Mouse (Mus musculus) adrenal gland, postnatal 36 days (tissue): ENCODE measurements around the gene Gpr15. TPM values are rescaled to one million over a fixed set of nuclear protein-coding genes. Genes with fewer than 3 reads are reported as not detected.

Experiments
- DNase-seq, 2 experiments: peaks; one replicate each; pipeline ENCODE4 v3.0.0; 2021; ENCODE audit warnings: mixed read lengths in 1 of 2
- long read RNA-seq, 2 experiments: library from polyadenylated mRNA; stranded (forward); transcript quantifications; one replicate each; pipeline ENCODE4 v2.0.0; 2021; ENCODE audit warnings: borderline sequencing depth in 2 of 2
- total RNA-seq, 2 experiments: library from RNA; stranded (reverse); gene quantifications; 2 replicates each; pipeline ENCODE4 v1.2.3; 2021

The Gpr15 gene
- not detected for total RNA-seq
- long read RNA-seq, experiment 1: 0 reads
- long read RNA-seq, experiment 2: 0 reads

DNA sequence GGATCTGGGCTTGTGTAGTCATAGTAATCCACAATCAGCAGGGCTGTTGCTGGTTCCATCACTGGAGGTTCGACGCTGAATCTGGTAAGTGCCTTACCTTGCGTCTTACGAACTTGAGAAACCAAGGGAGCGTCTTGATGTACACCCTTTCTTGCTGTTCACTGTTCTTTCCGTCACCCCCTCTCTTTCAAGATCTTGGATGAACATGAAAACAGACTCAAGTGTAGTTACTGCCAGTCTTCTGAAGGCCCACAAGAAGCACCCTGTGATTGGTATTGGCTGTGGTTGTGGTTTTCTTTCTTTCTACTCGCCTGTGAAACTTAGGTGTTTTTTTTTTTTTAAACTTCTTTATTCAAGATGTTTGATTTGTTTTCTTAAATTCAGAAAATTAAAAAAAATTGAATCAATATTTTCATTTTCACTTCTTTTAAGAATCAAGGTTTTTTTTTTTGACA, at the start of gene Gpr15:
Gpr15 (minus strand) TSS at position 405 of the 455 bp plus-strand sequence.
- DNase-seq: no peak

DNA sequence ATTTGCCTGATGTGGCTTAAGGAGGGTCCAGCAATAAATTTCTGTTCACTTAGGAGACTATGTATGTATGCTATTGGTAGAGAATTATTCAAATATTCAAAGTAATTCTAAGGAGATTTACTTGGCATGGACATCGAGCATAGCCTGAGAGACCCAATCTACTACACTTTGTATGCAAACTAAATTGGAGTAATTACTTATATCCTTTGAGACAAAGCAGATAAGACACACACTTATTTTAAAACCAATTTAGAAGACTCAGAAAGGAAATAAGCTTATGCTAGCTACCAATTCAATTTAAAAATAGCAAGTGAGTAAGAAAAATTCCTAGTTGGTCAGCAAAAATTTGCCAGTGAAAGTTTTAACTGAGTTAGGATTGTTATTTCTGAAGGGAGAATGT, 44.2 kb upstream of the Gpr15 start, which contains the start of gene Olfr172:
Olfr172 (minus strand) TSS at position 101 of the 400 bp plus-strand sequence.
- DNase-seq: no peak

DNA sequence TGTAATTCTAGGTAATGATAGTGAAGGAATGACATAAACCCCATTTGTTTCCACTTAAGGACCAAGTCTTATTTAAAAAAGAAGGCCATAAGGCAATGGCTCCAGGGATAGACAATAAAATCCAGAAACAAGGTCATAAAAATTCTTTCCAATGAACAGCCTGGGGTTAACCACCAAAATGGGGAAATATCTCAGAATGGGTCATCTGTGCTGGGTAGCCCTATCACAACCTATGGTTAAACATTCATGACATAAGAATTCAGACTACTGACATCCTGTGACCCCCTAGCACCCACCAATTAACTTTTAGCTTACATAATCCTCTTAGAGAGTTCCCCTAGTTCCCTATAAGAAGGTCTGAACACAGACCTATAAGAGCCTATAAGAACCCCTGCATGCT, 37.3 kb upstream of the Gpr15 start:
- no peak for DNase-seq

DNA sequence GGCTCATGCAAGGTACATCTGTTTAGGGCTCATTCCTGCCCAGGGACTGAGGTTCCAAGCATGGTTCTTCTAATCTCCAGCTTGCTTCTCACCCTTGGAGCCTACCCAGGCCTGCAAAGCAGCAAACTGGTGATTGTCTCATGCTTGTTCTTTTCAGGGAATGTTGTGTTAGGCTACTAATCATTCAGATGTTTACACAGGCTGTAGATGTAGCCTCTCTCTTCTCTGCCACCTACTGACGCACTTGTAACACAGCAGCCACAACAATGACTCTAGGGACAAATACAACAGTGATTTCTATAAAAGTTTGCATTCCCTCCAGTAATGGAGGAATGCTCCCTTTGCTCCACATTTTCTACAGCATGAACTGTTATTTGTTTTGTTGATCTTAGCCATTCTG, 32.4 kb upstream of the Gpr15 start:
- no peak for DNase-seq

DNA sequence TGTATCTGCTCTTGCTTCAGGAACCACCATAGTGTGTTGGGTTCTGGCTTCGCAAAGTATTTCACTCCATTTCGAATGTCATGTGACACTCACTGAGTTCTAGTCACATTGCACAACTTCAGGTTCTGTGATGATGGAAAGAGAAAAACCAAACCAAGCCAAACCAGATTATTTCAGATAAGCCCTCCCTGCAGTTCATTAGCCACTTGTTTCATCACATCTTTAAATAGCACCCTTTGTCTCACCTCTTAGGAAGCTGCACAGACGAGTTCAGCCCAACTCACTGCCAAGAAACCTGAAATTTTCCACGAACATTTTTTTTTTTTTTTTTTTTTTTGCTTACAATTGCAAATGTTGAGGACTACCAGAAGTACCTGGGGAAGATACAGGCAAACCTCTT, 27.8 kb upstream of the Gpr15 start:
- no peak for DNase-seq

DNA sequence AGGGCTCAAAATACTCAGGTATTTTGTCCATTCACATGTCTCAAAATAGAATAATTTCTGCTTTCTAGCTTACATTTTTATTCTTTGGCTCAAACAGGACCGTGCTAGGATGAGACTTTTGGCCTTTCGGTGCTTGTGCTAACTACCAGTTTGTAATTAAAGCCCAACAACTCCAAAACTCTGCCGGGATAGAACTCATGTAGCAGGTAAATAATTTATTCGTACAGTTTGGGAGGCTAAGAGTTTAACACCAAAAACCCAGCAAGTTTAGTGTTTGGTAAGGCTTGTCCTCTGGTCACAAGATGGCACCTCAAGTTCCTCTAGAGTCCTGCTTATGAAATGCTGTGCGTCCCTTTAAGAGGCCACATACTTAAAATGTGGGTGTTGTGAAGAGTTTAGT, 21.9 kb upstream of the Gpr15 start:
- no peak for DNase-seq

DNA sequence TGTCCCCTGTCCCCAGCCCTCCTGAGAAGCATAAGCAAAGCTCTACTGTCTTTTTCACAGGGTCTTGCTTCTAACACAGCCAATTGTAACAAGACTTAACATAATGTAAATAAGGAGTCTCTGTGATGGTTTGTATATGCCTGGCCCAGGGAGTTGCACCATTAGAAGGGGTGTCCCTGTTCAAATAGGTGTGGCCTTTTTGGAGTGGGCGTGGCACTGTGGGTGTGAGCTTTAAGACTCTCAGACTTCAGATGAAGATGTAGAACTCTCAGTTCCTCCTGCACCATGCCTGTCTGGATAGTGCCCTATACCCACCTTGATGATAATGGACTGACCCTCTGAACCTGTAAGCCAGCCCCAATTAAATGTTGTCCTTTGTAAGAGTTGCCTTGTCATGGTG, 19.9 kb upstream of the Gpr15 start:
- no peak for DNase-seq

DNA sequence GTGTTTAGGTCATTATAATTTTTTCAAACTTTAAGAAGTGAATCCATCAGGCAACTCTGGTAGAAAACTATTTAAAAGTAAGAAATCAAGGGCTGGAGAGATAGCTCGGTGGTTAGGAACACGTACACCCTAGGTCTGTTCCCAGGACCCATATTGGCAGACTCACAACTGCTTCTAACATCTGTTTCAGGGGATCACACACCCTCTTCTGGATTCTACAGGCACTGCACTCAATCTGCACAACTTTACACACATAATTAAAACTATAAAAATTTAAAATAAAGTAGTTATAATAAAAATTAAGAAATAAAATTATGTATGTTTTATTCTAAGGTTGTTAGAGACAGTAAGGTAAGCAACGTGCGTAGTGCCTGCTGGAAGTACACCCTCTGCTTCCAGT, 19.3 kb upstream of the Gpr15 start:
- DNase-seq: no peak

DNA sequence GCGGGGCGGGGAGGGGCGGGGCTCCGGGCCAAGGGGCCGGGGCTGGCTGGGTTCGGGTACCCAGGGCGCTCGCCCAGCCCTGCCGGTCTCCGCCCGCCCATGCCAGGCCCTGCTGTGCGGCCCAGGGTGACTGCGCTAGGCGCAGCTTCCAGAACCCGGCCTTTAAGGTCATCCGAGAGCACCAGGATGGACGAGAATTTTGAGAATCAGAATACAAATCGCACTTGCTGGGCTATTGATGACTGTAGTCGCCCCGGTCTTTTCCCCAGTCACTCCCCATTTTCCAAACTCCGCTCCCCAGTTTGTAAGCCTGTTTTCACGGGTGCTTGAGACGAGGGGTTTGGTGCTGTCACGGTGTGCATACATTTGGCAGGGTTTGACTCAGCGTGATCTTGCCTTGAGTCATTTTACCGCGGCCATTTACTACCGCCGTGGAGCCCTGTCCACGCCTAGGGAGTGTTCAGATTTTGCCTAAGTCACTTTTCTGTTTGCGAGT, 9.4 kb upstream of the Gpr15 start:
- DNase-seq: peak; percentile 52 to 56

DNA sequence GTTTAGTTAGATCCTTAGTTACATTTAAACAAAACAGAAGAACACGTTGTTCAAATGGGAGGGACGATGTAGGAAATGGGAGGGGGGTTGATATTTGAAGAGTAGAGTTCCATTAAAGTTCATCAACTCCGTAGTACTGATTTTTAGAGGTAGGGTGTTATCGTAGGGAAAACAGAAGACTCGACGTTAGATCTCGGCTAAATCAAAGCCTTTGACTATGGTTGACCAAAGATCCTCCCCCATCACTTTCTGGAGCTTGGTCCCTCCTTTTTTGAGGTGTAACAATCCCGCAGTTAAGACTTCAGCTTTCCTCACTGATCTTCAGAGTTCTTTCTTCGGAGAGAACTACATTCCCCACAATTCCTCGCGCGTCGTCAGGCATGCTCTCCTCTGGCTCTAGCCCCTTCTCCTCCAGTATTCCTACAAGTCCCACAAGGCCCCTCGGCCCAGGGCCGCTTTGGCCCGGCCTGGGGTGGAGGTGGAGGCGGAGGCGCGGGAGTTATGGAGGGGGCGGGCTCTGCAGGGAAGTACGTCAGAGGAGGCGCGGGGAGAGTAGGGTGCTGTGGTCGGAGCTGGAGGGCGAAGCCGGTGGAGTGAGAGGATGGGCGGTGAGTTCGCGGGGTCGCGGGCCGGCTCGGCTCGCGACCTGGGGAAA, 8.7 kb upstream of the Gpr15 start, which contains the start of gene Cldnd1:
Cldnd1 (plus strand) TSS at position 434 of the 655 bp plus-strand sequence.
- DNase-seq: peak; percentile 97

DNA sequence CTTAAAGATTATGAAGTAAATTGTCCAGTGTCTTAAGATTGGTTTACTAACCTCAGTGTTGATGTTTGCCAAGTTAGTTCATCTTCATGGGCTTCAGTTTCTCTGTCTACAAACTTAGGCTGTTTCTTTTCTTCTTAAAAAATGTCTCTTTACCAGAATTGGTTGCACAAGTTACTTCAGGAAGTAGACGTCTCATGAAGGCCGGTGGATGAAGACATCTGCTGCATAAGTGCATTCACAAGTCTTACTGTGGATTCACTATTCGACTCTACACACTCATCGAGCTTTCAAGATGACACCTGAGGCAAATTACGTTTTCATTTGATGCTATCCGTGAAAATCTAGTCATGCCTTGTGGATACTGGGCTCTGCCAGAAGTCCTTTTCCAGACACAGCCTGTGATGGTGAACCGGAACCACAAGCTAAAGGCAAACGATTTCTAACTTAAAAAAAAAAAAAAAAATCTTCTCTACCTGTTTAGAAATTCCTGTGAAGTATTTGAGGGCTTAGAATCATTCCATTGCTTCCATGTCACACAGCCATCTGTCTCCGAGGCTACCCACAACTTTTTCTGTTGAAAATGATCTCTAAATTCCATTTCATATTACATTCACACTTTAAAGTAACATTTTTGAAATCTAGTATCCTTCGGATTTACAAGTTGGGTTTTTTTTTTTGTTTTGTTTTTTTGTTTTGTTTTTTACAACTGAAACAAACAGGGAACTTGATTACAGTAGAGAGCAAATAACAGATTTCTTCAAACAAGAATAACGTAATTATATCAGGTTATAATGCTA, 8.0 kb upstream of the Gpr15 start:
- DNase-seq: no peak

DNA sequence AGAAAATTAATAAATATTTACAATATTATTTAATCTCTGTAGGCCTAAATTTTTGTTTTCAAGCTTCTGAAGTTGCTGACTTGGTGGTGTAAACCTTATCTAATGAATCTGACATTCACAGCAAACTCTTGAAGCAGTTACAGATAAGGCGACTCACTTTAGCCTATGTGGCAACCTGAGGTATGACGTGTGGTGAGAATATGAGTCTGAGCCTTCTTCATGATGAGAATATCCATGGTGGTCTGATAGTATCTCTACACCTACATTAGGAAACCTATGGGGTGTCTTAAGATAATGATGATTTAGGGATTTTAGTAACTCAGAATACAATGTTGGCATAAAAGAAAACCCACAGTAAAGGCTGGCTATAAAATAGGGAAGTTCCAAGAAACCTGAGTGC, 3.4 kb upstream of the Gpr15 start:
- no peak for DNase-seq

DNA sequence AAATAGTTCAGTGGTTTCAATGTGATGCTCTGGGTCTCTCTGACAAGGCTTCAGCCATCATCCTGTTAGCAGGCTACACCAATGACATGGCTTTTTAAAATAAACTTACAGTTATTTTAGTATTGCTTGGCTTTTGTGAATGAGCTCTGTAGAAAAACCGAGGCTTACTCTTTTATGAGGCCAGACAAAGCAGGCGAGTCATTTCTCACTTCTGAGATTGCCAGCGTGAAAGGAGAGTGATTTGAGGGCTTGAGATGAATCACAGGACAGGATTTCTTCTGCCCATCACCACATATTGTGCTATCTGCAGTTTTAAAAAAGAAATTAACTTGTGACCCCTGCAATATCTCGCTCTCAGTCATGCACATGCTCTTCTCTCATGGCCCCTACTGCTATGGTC, 3.9 kb downstream of the Gpr15 start:
- no peak for DNase-seq

DNA sequence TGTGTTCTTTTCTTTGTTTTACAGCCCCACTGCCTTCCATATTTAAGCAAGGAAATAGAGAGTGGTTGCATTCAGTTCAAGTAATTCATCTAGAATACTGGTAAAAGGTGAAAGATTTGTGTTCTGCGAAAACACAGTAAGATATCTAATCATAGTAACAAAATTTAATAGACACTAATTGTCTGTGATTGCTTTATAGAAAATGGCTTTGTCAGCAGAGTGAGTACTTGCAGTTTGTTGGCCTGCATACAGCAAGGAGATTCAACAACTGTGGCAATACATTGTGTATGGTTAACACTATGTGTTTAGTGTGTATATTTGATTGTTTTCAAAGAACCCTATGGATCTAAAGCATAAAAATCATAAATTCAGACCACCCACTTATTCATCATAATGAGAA, 5.7 kb downstream of the Gpr15 start:
- DNase-seq: no peak

DNA sequence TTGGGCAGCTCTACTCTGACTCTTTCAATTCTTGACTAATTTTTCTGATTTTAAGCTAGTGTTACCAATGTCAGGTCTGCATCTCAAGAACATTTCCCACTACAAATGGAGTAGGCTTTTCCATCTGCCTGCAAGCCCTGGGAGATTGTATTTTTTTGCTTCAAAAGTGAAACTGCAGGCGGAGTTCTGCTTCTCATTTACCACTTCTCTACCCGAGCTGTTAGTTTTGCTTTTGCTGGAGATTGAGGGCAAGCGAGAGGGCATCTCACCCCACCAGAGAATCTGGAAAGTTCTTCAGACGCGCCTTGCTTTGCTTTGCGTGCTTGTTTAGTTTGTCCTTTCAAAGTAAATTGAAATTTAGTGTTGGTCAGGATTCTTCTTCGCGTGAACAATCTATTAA, 6.6 kb downstream of the Gpr15 start:
- DNase-seq: no peak

DNA sequence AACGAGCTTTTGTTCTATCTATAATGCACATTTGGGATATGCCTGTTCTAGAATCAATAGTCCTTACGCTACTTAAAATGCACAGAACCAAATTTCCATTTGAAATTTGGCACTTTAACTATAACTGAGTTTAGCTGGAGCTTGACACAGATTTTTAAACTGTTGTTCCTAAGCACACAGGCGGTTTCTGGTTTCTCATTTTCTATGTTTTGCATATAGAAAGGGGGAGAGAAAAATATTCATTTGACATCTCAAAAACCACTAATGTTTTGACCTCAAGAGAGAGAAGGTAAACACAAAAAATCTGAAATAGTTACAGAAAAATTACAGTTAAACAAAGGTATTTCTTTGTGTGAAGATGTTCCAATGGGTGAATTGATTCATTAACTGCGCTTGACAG, 9.3 kb downstream of the Gpr15 start:
- DNase-seq: no peak

DNA sequence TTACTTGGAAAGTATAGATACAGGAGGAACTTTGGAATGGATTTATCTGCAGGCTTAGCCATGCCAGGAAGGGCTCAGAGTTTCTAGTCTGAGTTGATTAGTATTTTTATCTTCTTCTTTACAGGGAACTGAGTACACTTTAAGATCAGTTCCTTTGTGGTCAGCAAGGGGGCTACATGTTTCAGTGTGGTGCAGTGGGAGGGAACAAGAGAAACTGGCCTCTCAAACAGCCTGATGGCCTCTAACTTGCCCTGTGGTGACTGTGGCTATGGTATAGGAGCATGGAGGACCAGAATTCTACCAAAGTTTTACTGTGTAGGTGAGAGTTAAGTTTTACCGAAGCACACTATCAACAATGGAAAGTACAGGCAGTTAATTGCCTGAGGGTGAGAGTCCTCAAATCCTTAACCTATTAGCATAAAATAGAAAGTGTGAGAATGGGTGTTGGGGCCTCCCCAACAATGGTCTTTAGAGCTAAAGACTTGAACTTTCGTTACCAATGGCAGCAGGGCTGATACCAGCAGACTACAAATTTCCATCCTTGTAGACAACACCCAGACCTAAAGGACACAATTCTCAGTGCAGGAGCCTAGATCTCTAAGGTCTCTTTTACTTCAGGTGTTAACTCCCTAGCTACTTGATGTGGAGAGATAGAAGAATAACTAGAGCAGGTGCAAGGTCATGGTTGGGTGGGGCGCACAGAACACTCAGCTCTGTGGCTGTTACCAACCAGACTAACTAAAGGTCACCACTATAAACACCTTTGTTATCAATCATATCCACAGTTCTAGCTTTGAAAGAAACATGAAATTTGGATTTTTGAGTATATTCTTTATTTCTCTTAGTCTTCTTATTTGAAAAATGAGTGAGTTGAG, 10.0 kb downstream of the Gpr15 start:
- DNase-seq: no peak

DNA sequence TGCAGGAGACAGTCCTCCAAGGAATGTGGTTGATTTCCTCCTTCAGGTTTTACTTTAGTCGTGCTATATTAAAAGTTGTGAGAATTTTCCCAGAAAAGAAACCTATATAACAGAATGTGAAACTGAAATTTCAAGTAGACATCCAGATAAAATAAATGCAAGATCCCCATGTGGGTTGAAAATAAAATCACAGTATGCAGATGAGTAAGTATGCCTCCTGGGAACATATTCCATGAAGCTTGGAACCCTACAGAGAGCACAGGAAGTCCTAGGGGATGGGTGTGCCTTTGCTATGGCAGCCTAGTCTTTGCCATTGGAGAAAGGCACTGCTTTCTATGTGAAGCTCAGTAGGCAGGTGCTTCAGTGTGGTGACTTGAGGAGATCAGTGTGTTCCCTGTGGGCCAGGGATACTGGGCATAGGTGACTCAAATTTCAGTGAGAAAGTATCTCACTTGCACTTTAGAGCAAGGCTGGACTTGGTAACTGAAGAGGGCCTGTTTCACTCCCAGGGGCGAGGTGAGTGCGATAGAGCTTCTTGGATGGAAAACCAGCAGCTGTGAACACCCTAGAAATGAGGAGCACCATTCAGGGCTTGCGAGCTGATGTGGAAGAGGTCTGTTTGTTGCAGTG, 11.5 kb downstream of the Gpr15 start:
- no peak for DNase-seq

DNA sequence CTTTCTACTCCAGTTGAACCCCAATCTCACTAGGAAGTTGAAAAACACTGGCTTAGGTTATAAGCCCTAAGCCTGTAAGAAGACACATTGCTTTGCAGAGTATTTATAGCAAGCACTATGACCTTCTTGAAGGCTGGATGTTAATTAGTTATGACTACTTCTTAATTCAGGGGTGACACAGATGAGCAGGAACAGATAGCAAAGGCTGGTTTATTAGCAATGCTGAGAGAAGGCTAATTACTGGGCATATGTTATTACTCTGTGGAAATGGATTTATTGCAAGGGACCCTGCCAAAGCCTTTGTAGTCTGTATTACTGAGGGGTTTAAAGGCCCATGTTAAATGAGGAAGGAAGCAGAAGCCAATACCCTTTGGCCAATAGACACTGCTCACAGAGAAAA, 13.9 kb downstream of the Gpr15 start:
- no peak for DNase-seq

DNA sequence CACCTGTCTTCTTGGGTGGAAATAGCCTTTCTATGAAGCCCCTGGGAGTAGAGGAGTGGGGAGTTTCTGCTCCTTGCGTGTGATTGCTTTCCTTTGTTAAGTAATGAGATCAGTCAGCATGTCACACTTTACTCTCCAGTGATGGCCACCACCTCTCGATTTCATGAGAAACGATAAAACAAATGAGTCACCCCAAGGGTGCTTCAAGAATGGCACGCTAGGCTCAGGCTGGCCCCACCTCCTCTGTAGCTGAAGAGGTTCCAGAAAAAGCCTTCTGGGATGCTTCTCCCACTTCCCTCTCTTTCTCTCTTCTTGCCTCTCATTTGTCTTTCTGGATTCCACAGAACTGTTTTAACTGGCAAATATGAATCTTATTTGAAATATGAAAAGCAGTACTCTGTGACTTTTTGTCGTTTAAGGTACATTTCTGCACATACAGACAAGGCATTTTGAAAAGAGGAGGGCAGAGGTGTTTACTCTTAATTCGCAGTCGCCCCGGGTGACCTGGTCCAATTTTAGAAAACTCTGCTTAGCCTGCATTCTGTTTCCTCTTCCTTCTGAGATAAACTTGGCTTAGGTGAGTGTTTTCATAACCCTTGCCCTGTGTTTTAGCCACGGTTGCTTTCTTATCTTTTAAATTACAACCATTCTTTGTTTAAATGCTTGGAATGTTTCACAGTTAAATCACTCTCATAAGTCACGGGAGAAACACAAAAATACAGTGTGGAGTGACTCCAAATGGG, 15.3 kb downstream of the Gpr15 start:
- DNase-seq: peak in 1 of 2 experiments; percentile 15

DNA sequence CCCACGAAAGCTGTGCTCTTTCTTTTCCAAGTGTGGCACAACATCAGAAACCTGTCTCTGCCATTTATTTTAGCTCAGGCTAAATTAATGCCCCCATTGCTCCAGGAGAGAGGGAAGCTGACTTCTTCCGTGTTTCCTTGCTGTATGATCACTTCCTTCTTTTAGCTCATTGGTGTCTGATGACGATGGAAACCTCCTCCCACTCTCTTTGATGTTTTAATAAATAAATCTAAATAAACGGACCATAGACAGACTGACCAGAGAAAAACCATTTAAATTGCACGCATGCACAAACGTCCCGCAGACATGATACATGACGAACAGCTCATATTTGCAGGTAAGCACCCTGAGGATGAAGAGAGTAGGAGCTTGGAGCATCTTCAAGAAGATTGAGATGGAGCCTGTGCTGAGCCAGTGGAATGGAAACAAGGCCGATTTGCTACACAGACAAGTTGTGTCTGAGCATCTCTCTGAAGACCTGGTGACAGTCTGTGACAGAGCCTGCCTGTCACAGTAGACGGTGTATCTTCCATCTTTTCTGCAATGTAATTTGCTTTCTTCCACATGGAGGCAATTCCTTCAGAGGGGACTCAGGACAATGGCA, 16.4 kb downstream of the Gpr15 start:
- DNase-seq: no peak
